Mouse (Mus musculus): ENCODE data around the gene Ppp1ca.

Ppp1ca gene

DNA sequence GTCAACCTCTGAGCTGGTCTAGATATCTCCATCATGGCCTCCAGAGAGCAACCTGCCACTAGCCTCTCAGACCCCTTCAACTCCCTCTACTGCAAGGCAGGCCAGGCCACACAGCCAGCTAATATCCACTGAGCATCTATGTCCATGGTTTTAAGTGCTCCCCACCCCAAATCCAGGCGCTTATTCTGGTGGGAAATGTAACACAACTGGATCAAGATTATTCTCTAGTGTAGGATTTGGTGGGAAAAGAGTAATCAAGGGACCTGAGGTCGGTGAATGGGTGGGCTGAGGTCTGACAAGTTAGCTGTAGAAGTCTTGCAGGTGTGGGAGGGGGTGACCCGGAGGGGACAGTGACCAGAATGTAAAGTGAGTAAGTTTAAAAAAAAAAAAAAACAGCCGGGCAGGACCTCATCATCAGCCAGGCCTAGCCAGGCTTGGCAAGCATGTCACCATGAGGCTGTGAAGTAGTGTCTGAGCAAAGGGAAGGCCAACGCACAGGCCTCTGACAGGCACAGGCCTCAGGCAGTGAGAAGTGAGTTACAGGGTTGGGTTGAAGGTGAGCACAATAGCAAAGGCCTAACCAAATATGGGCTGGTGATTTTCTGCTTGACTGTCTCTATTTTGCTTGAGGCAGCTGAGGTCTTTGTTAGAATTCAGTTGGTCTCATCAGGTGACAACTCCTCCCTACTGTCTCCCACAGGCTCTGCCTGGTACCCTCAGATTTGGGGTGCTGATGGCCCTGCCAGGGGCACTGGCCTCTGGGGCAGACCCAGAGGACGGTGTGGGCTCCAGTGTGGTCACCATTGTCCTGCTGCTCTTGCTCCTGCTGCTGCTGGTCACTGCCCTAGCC lies 36.4 kb upstream of the Ppp1ca start:
- DNase-seq: no peak

GRCm38 (mm10) chr19:4156073-4156579 lies 35.7 kb upstream of the Ppp1ca start:
- no peak for DNase-seq

GRCm38 (mm10) chr19:4156771-4157170 lies 35.1 kb upstream of the Ppp1ca start:
- no peak for DNase-seq

DNA sequence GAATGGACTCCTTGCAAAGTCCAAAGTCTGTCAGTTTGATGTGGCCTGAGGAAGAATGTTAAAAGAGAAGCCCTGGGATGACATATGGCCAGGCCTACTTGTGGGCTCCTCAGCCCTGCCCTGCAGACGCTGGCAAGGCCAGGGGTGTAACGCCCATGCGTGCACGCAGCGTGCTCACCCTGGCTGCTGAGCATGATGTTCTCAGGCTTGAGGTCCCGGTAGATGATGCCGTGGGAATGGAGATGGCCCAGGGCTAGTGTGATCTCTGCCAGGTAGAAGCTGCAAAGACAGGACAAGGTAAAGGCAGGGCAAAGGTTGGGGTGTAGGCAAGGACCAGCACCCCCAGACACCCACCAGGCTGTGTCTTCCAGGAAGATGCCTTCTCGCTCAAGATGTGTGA lies 32.8 kb upstream of the Ppp1ca start:
- DNase-seq: no peak

DNA sequence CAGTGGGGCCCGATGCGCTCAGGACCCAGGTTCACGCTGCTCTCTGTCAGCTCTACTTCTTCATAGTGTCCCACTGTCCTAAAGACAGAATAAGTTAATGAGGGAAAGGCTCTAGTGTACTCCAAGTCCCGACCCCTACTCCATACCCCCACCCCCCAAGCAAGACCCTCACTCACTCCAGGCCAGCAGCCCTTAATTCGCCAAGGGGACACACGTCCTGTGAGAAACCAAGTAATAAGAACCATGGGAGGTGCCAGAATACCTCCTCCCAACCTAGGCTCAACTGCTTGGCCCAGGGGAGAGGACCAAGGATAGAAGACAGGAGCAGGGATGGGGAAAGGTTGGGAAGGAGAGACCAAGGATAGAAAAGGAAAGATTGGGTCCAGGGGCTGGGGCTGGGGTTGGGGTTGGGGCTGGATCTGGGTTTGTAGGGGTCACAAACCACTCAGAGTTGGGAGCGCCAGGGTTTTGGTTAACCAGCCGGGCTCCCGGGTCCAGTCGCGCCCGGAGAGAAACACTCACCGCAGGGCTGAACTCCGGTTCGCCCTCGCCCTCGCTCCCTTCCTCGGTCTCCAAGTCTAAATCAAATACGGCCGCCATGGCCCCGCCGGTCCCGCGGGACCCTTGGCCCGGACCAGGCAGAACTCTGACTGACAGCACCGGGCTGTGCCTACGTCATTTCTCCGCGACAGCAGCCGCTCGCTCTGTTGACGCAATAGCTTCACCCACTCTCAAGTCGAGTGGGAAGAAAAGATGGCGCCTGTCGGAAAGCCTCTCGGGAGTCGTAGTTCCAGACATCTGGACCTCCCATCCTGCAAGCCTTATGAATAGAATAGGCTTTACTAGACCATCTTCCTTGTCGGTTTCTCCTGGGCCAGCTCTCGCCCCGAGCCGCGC lies 29.0 kb upstream of the Ppp1ca start, which contains the start of gene Rps6kb2:
Gene Rps6kb2 (minus strand): TSS at position 709 of the 897 bp plus-strand sequence.
- DNase-seq: peak; percentile 96 to 98

DNA sequence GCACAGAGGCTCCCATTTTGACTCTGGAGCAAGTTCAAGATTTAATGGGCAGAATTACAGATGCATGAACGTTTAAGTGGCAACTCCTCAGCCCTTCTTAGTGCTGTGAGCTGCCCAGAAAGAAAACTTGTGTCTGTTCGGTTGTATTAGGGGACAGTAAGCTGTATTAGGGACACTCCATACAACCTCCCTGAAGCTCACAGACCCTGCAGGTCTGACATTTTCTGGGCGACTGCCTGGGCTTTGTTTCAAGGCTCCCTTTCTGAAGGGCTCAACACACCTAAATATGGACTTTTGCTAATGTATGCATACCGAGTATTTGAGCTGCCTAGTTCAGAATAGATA lies 28.4 kb upstream of the Ppp1ca start:
- no peak for DNase-seq

DNA sequence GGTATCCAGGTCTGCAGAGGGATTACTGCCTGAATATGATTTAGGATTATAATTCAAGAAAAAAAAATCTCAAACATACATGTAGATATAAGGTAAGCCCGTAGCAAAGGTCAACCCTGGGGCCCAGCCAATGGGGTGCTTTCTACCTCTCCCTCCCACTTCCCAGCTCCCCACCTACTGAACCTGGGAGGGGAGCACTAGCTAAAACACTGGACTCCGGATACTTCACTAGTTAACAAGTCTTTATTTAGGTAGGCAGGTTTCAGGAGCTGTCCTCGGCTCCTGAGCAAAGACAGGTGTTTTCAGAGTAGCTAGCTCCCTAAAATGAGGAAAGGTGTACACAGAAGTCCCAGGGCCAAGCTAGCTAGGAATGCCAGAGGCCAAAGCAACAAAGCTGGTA lies 27.8 kb upstream of the Ppp1ca start:
- no peak for DNase-seq

DNA sequence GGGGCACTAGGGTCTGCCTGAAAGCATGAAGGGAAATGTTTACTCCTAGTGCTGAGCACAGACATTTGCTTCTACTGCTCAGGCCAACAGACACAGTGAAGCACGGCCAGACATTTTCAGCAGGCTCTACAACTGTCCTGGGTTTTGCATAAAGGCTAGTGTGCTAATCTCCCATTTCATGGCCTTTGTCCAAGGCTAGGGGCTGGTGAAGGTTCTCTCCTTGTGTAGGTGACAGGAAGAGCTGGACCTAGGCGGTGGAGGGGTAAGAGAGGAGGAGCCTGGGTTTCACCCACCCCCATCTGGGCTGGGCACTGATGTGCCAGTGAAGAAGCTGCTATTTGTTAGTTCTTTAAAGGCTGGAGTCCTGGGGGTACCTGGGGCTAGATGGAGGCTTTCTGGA lies 27.1 kb upstream of the Ppp1ca start:
- no peak for DNase-seq

GRCm38 (mm10) chr19:4166678-4167476 lies 25.0 kb upstream of the Ppp1ca start:
- DNase-seq: no peak

DNA sequence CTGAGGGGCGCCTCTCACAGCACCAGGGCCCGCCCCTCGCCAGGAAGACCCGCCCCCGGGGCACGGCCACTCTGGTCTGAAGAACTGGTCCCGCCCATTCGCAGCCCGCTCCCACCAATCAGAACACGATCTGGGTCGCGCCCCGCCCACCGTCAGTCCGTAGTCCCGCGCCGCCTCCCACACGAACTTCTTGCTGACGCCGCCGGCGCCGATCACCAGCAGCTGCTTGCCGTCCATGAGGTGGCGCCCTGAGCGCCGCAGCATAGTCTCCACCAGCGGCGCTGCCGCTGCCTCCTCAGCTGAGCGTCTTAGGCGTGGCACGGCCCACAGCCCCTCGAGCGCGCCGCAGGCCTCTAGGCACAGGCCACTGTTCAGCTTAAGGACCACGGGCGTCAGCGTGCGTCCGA lies 22.5 kb upstream of the Ppp1ca start:
- peak; percentile 99 for DNase-seq

DNA sequence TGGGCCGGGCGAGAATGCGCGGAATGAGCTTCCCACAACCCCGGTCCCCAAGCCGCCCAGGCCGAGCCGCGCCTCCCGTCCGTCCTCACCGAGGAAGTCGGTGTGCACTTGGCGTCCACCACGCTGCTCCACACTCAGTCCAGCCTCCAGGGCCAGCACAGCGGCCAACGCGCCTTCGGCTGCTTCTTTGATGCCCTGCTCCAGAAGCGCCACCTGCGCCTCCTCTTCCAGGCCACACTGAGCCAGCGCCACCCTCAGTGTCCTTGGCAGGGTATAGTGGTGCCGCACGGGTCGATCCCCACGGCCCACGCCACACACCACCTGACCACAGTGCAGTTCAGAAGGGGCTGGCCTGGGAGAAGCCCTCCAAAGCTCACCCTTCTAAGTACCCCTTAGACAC lies 22.1 kb upstream of the Ppp1ca start:
- DNase-seq: no peak

DNA sequence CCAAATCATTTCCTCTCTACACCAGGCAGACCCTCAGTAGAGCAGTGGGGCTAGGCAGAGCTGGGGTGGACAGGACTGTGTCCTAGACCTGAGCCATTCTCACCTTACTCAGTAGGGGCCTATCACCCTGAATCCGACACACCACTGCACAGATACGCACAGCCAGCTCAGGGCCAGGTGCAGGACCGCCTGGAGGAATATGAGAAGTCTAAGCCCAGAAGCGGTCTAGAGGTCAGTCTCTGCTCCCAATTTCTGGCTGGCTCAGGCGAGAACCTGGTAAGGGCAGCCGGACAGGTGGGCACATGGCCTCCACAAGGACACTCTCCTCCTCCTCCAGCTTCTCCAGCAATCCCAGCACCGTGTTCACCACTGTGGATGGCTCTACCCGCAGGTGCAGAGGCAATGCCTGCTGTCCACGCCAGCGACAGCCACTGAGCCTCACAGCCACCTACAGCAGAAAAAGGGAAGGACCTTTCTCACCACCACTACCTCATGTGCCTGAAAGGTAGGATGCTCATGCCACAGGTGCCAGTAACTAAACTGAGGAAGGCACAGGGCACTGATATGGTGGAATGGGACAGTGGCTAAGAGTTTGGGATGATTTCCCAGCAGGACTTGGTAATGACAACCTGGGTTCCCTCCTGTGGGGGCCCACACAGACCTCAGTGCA lies 21.0 kb upstream of the Ppp1ca start:
- DNase-seq: no peak

DNA sequence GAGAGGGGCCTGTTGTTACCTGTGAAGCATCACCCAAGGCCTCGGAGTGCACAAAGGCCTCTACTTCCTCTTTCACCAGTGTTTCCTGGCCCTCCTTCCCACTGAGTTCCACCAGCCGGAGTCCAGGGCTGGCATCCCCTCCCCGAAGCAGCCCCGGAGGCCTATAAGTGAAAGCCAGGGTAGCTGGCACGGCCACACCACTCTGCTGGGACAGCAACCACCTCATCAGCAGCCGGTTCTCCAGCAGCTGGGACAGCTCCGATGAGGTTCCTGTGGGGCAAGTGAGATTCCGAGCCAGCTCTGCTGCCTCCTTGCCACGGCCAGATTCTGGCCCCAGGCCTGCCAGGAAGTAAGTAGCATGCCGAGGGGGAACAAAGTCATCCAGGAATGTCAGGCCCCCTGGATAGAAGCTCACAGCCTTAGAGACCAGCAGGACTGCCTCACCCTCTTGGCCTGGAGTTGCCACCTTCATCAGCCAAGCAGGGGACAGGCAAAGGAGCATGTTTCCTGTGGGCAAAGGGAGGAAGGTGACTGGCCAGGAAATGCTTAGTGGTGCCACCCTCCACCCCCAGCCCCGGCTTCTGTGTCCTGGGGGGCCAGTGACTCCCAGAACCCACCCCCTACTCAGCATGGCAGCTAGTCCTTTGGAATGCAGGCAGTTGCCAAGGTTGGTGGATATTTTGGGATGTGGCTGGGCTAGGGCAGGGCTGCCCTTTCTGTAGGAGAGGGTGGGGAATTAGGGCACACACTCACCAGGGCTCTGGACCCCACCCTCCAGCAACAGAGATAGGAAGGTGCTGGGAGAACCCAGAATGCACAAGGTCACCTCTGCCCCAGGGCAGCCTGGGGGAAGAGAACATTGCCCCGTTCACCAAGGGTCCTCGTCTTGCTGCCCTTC lies 20.2 kb upstream of the Ppp1ca start:
- no peak for DNase-seq

- DNase-seq: no peak
These were observed 18.9 kb upstream of the Ppp1ca start for GRCm38 (mm10) chr19:4172925-4173324.

GRCm38 (mm10) chr19:4175368-4175947 lies 16.4 kb upstream of the Ppp1ca start, which contains the start of gene Carns1:
Gene Carns1 (minus strand): TSS chr19:4175479.
- DNase-seq: no peak

DNA sequence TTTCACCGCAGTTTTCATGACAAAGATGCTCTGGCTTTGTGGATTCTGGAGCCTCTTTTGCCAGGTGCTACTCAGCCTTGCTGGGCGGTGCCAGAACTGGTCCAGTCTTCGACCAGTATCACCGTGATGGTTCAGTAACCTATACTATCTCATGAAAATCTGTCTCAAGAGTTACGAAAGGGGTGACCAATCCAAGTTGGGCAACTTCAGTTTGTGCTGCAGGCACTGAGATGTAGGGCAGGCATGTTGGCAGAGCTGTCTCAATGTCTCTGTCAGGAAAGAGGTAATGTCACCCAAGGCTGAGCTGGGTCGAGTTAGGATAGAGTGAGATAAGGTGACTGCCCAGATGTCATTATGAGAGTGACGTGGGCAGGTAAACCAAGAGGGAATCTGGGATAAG lies 11.5 kb upstream of the Ppp1ca start:
- DNase-seq: no peak

DNA sequence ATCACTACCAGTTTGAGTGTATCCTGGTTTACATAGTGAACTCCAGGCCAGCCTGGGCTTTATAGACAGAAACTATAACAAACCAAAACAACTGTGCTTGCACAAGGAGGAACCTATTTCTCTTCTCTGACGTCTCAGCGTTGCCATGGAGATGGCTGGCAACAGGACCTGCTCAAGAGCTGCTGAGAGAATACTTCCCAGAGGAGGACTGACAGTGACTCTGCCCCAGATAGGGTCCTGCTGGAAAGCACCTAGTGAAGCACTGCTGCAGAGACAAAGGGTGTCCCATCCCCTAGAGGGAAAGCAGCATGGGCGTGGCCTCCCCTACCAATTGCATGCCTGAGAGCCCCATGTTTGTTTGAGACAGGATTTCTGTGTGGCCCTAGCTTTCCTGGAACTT lies 10.0 kb upstream of the Ppp1ca start:
- DNase-seq: peak; percentile 76 to 78

GRCm38 (mm10) chr19:4183689-4184088 lies 8.2 kb upstream of the Ppp1ca start:
- no peak for DNase-seq

- DNase-seq: no peak
These were observed 6.6 kb upstream of the Ppp1ca start for GRCm38 (mm10) chr19:4184976-4185975.

All from lung, adult 18-20 months (tissue).